Mouse (Mus musculus): Measurements from ENCODE around the gene Patz1.

DNA sequence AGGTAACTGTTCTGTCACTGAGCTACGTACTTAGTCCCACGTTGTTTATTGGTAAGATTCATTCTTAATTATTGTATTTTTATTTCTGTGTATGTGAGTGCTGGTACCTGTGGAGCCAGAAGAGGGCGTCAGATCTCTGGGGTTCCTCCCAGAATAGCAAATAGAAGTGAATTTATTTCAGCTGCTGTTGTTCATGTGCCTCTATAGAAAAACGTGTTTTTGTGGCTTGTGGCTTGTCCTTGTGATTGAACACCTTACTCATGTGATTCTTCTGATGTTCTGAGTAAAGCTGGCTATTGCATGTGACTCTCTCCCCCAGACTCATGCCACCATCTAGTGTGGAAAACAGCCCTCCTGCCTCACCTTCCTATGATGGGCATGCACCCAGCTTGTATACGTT lies 39.6 kb downstream of the Patz1 start:
- TF ChIP-seq CTCF (IDR thresholded peaks at IDR 0.05; ENCODE audit: borderline replicate concordance, control insufficient read depth, extremely low read depth, insufficient read depth, low read length, poor library complexity) (no peak), POLR2A (IDR thresholded peaks at IDR 0.05; ENCODE audit: control insufficient read depth, extremely low read depth, insufficient read depth, low read length, poor library complexity) (no peak)
